Mouse (Mus musculus) erythroblast, embryonic 14.5 days (primary cell): Measurements from ENCODE around the gene Mbnl1. TPM values are rescaled to one million over a fixed set of nuclear protein-coding genes. Genes with fewer than 3 reads are reported as not detected.

Experiments
- H3K27me3 ChIP-seq: 2 replicates; pipeline ENCODE4 v1.6.1; 2012; ENCODE audit warnings: inconsistent platforms; ENCODE audit not compliant: control insufficient read depth
- H3K36me3 ChIP-seq: 2 replicates; pipeline ENCODE4 v1.6.1; 2012; ENCODE audit warnings: mild to moderate bottlenecking, inconsistent platforms; ENCODE audit not compliant: control insufficient read depth
- H3K4me1 ChIP-seq: 2 replicates; pipeline ENCODE4 v1.6.1; 2012; ENCODE audit warnings: inconsistent platforms; ENCODE audit not compliant: control insufficient read depth
- H3K4me3 ChIP-seq: replicated peaks from 2 replicates; pipeline ENCODE3; 2012; ENCODE audit warnings: moderate library complexity, mild to moderate bottlenecking, inconsistent platforms
- H3K9me3 ChIP-seq: 2 replicates; pipeline ENCODE4 v1.6.1; 2012; ENCODE audit warnings: low read length, inconsistent platforms, mixed read lengths; ENCODE audit not compliant: control insufficient read depth
- GATA1 ChIP-seq: IDR thresholded peaks from 2 replicates; pipeline ENCODE4 v1.6.1; 2012; ENCODE audit warnings: low read length, inconsistent platforms, mixed read lengths
- TAL1 ChIP-seq: IDR thresholded peaks from 3 replicates; pipeline ENCODE4 v1.6.1; 2012; ENCODE audit warnings: low read length, inconsistent platforms, mixed read lengths
- polyA plus RNA-seq: library from polyadenylated mRNA; stranded (reverse); fragments of >175 nt; gene quantifications from 2 replicates; pipeline ENCODE4 v1.2.3, GENCODE M21; 2012

Mbnl1 gene
- polyA plus RNA-seq, 1 experiment, result 1.6 TPM

DNA sequence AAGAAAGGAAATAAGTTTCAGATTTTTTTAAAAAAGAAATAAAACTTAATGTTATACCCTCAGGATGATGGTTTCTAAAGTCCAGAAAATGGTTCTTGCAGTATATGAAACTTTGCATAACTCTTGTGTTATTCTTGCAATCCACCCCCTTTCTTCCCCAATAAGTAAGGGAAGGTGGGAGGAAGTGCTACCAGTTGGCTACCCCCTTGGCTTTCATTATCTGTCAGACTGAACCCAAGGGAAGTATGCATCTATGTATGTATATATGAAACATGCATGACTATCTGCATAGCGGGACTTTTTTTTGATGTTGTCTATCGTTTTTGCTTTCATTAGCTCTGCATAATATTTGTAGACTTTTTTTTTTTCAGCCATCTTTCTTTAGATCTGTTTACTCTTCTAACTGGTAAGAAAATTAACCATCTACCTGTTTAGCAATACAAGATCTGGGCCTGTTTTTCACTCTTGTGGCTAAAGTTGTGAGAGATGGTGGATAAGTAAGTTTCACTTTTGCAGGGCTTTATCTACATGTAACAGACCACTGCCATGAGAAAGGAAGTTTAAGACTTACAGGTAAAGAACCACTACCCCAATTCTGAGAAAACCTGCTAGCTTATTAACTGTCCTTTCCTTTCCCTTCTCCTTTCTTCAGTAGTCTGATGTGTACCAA lies 484 bp upstream of the Mbnl1 start:
- Histone ChIP-seq H3K27me3 (no peaks in the 10 kb centered on the region), H3K4me1 (peaks cover 43% of the 10 kb centered on the region), H3K4me3 (peak overlapping the region; percentile 61), H3K9me3 (no peaks in the 10 kb centered on the region), H3K36me3 (no peaks in the 10 kb centered on the region)
- peak; percentile 28; the same call in 1 of the 2 replicates for TF ChIP-seq GATA1
- TF ChIP-seq TAL1, result peak; percentile 33; the same call in 1 of the 3 replicates

- H3K36me3 ChIP-seq, result no peaks in the 10 kb centered on the region
- TF ChIP-seq GATA1, result no peak
- no peak for TF ChIP-seq TAL1
- no peaks in the 10 kb centered on the region for H3K9me3 ChIP-seq
- peak overlapping the region; percentile 61 for H3K4me3 ChIP-seq
- H3K27me3 ChIP-seq, result no peaks in the 10 kb centered on the region
- peaks cover 46% of the 10 kb centered on the region for H3K4me1 ChIP-seq
These were observed 1.4 kb downstream of the Mbnl1 start for GRCm38 (mm10) chr3:60473861-60474653.

DNA sequence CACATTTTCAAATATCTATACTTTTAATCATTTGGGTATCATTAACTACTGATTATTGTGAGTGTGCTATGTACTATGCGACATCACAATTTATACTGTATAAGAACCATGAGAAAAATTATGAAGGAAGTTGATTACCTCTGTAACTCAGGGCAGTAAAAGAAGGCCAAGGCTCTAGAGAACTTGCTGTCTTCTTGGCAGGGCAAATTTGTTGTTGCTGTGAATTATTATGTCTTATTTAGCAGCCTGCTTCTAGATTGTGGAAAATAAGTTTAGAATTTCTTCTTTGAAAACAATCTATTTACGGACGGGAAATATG lies 2.0 kb downstream of the Mbnl1 start:
- Histone ChIP-seq H3K36me3 (no peaks in the 10 kb centered on the region), H3K27me3 (no peaks in the 10 kb centered on the region), H3K9me3 (no peaks in the 10 kb centered on the region), H3K4me3 (peak overlapping the region; percentile 61), H3K4me1 (peaks cover 46% of the 10 kb centered on the region)
- no peak for TF ChIP-seq GATA1
- no peak for TF ChIP-seq TAL1

DNA sequence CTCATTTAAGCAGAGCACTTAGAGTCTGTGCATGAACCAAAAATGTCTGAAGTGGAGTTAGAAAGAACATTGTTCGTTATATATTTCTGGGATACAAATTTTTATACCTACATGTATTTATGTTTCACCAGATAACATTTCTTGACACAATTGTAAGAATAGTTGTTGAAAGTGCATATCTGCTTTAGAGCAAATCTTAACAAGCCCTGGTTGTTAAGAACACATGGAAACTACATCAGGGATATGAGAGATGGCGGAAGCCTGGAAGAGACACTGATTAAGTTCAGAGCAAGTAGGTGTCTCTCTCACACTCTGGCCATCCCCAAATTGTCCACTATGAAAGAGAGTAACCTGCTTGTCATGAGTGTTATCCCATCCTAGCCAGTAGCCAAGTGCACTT lies 2.4 kb downstream of the Mbnl1 start:
- no peaks in the 10 kb centered on the region for H3K36me3 ChIP-seq
- peak overlapping the region; percentile 61 for H3K4me3 ChIP-seq
- H3K9me3 ChIP-seq, result no peaks in the 10 kb centered on the region
- TF ChIP-seq TAL1 (no peak), GATA1 (no peak)
- H3K4me1 ChIP-seq, result peaks cover 44% of the 10 kb centered on the region
- no peaks in the 10 kb centered on the region for H3K27me3 ChIP-seq

DNA sequence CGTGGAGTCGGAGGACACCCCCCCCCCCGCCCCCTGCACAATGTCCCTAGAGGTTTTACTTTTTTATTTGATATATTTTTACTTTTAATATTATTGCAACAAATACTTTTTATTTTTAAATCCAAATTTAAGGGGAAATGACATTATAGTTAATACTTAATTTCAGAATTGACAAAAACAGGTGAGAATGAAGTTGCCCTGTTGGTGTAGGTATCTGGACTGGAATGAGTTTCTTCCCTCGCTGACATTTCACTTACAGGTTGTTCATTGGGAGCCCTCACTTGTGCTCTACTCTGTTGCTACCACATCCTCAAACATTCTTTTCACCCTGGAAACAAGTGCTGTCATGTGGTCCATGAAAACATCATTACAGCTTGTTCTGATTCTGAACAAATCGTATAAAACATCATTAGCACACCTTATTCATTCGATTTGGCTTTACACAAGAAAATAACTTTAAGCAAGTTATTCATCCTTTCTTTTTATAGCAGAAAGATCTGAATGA lies 4.2 kb downstream of the Mbnl1 start:
- H3K4me3 ChIP-seq, result no peak overlapping the region
- H3K36me3 ChIP-seq, result no peaks in the 10 kb centered on the region
- H3K4me1 ChIP-seq, result peaks cover 51% of the 10 kb centered on the region
- H3K9me3 ChIP-seq, result no peaks in the 10 kb centered on the region
- no peaks in the 10 kb centered on the region for H3K27me3 ChIP-seq
- TF ChIP-seq GATA1 (no peak), TAL1 (no peak)

GRCm38 (mm10) chr3:60478433-60478832 lies 5.8 kb downstream of the Mbnl1 start:
- Histone ChIP-seq H3K4me1 (peaks cover 46% of the 10 kb centered on the region), H3K27me3 (no peaks in the 10 kb centered on the region), H3K9me3 (no peaks in the 10 kb centered on the region), H3K36me3 (no peaks in the 10 kb centered on the region), H3K4me3 (no peak overlapping the region)
- no peak for TF ChIP-seq TAL1
- no peak for TF ChIP-seq GATA1

GRCm38 (mm10) chr3:60480716-60481115 lies 8.1 kb downstream of the Mbnl1 start:
- H3K27me3 ChIP-seq, result no peaks in the 10 kb centered on the region
- no peaks in the 10 kb centered on the region; the same call in 1 of the 2 replicates for H3K36me3 ChIP-seq
- TF ChIP-seq GATA1 (no peak), TAL1 (no peak)
- H3K4me1 ChIP-seq, result peaks cover 34% of the 10 kb centered on the region
- H3K4me3 ChIP-seq, result no peak overlapping the region
- no peaks in the 10 kb centered on the region for H3K9me3 ChIP-seq

DNA sequence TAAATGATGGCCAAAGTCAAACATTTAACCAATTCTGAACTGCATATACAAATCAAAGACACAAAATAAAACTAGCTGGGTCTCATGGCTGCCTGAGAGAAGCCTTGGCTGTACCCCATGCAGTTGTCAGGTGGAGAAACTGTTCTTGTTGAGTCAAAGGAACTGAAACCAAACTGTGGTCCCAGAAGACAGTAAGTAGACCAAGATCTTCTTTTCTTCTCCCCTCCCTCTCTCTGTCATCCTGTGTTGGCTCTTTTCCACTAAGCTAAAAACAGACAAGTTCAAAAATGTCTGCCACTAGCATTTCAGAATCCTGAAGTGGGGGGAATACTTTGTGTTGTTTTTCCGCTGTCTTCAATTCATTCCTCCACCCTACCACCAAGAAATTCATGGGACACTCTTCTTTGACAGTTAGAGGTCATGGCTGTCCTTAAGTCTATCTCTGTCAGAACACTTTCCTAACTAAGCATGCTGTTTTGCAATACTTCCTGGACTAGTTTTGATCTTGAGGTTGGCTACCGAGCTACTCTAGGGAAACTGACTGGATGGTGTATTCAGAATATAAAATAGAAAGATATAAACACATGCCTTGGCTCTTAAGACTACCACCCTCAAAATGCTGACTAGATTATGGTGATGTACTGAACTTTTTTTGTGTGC lies 9.2 kb downstream of the Mbnl1 start:
- H3K27me3 ChIP-seq, result no peaks in the 10 kb centered on the region
- H3K4me3 ChIP-seq, result no peak overlapping the region
- no peak for TF ChIP-seq TAL1
- no peak for TF ChIP-seq GATA1
- no peaks in the 10 kb centered on the region for H3K9me3 ChIP-seq
- no peaks in the 10 kb centered on the region; the same call in 1 of the 2 replicates for H3K36me3 ChIP-seq
- peaks cover 37% of the 10 kb centered on the region for H3K4me1 ChIP-seq

GRCm38 (mm10) chr3:60483305-60483704 lies 10.7 kb downstream of the Mbnl1 start:
- H3K4me1 ChIP-seq, result peaks cover 40% of the 10 kb centered on the region

More at GRCm38 (mm10) chr3:60483305-60483704, 10.7 kb downstream of the Mbnl1 start:
- H3K27me3 ChIP-seq, result no peaks in the 10 kb centered on the region
- H3K4me3 ChIP-seq, result no peak overlapping the region
- no peaks in the 10 kb centered on the region for H3K9me3 ChIP-seq
- TF ChIP-seq GATA1, result no peak
- no peak for TF ChIP-seq TAL1
- no peaks in the 10 kb centered on the region; the same call in 1 of the 2 replicates for H3K36me3 ChIP-seq
